ENCODE assay signal across 12 mouse cellular contexts in genomic region chr13:17642294-17642693, GRCm38 (mm10). TPM values are rescaled to one million over a fixed set of nuclear protein-coding genes. Genes with fewer than 3 reads are reported as not detected.
DNase-seq lines count a peak whose midpoint lies in the region; TF ChIP-seq lines count a peak whose summit lies in the region.
"Had no signal": no experiment of that assay in that cellular context is flagged by ENCODE, and none has a peak within 500 bp of the region (broad histone marks: within the 10 kb centered on the region; RNA-seq: fewer than 3 reads in every experiment).

No protein-coding gene starts in this region.

- no peaks in the 10 kb centered on the region for H3K4me1 ChIP-seq in lung, adult 2 months (ENCODE audit: control insufficient read depth, insufficient read depth, low read length)
- H3K4me1 ChIP-seq: stomach, embryonic 15.5 days had no signal

- 49% methylated on average over 2 of the region's 2 CpGs for WGBS in lung, adult 2 months

- no peak for DNase-seq in gastrocnemius, adult 2 months
- no peak for DNase-seq in gastrocnemius, postnatal 25 days
- DNase-seq in lung, postnatal 36 days: peak; percentile 13
- DNase-seq in lung, adult 2 months: no peak
- peak; percentile 7 for DNase-seq in brain, adult 2 months (ENCODE audit: low read depth, low spot score)
- peak; percentile 31 for DNase-seq in mesoderm, embryonic 11.5 days (ENCODE audit: low read depth, low spot score)
- no peak for DNase-seq in heart, adult 11 months
- DNase-seq in frontal cortex, postnatal 25 days (ENCODE audit: low spot score in 2 of 2): no peak
- DNase-seq: cerebellum, adult 11 months; heart, postnatal 14 days; lung, postnatal 14 days had no signal

- no peak overlapping the region for H3K27ac ChIP-seq in gastrocnemius, adult 2 months
- H3K27ac ChIP-seq: stomach, embryonic 15.5 days had no signal

- no peak overlapping the region for H3K4me3 ChIP-seq in gastrocnemius, adult 2 months
- H3K4me3 ChIP-seq in lung, adult 2 months (replicated peaks; ENCODE audit: extremely low read depth, low read depth, low read length): no peak overlapping the region
- H3K4me3 ChIP-seq: stomach, embryonic 15.5 days had no signal

- TF ChIP-seq POLR2A in lung, adult 2 months (IDR thresholded peaks at IDR 0.05; ENCODE audit: borderline replicate concordance, extremely low read depth, low read depth, low read length): no peak

- intact Hi-C loops in gastrocnemius, adult 2 months (cut with DNase I): no loop called here

- TF ChIP-seq CTCF in gastrocnemius, adult 2 months (IDR thresholded peaks at IDR 0.05): peak; percentile 29
- no peak for TF ChIP-seq CTCF in lung, adult 2 months (IDR thresholded peaks at IDR 0.05; ENCODE audit: insufficient read depth, low read length)

RNA-seq across cellular contexts. Expression of gene Mplkip, which starts 52.7 kb away (rescaled TPM):
- total RNA-seq in gastrocnemius, adult 2 months (2021): 1 to 10 TPM; 3.8 to 6.1 TPM
- total RNA-seq in gastrocnemius, postnatal 25 days (2021): 1 to 10 TPM; 6.2 to 7.3 TPM
- polyA plus RNA-seq in lung, adult 2 months (2012; rRNA removed): 8.9 and 12.8 TPM in 2 replicates

RNA-seq across cellular contexts. Expression of gene Sugct, which starts 53.1 kb away (rescaled TPM):
- 1 to 10 TPM in 1 of 2 experiments, under 1 TPM in 1; 0.82 to 1.4 TPM for total RNA-seq in gastrocnemius, adult 2 months (2021)
- under 1 TPM; 0.82 to 0.86 TPM for total RNA-seq in gastrocnemius, postnatal 25 days (2021)
- polyA plus RNA-seq in lung, adult 2 months (2012; rRNA removed): 0.63 and 1.1 TPM in 2 replicates

Comparison
In these comparisons a context has a peak if more than half of its experiments do, and no peak if none do; other contexts are left out.
1. DNase-seq: peak in lung, postnatal 36 days (single experiment), brain, adult 2 months (single experiment) and mesoderm, embryonic 11.5 days (single experiment); none in gastrocnemius, adult 2 months (single experiment), gastrocnemius, postnatal 25 days (single experiment), lung, adult 2 months (single experiment), heart, adult 11 months (single experiment) and frontal cortex, postnatal 25 days (0 of 2).